Mouse (Mus musculus): Measurements from ENCODE around the gene Gcnt1.

DNA sequence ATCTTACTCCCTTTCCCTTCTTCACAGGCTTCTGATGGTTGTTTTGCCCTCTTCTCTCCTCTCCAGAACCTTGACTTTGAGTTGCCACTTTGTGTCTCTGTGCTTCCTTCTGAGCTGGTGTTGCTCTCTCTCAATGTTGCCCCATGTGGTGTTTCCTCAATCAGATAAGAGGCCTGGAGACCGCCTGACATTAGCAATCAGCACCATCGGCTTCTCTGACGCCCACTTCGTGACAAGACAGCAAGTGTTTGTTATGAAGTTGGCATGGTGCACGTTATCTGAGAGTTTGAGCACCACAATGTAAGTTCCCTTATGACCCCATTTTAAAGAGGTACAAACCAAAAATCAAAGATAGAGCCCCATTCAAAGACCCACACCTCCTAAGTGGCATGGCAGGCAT is 76.6 kb downstream of the Gcnt1 start:
- no peak for TF ChIP-seq CTCF (IDR thresholded peaks at IDR 0.05)
- no peak for TF ChIP-seq EP300 (IDR thresholded peaks at IDR 0.05)
